Mouse (Mus musculus) urinary bladder, postnatal 36 days (tissue): ENCODE results near the gene Myo16.

Experiments used
- DNase-seq, 2 experiments: peaks; one replicate each; pipeline ENCODE4 v3.0.0; 2022; ENCODE audit warnings: low spot score in 2 of 2, mixed read lengths in 1 of 2

The Myo16 gene

DNA sequence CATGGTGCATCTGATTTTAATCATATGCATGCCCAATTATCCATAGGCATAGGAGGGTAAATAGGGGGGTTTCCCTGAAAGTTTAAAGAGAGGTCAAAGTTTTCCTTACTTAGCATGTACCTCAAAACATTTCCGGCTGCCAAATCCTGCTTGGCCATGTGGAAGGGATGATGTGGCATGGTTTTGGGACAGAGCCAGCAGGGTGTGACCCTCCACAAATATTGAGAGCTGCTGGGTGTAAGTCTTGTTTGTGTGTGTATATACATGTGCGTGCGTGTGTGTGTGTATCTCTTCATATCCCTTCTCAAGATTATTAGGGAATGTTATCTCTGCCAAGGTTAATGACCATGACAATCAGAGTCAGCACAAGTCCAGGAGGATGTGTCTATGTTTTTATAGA, 150.3 kb downstream of the Myo16 start:
- no peak for DNase-seq

- no peak for DNase-seq
Measured at GRCm38 (mm10) chr8:10304721-10305120, 151.0 kb downstream of the Myo16 start.

GRCm38 (mm10) chr8:10307345-10307744, 153.6 kb downstream of the Myo16 start:
- DNase-seq: no peak

DNA sequence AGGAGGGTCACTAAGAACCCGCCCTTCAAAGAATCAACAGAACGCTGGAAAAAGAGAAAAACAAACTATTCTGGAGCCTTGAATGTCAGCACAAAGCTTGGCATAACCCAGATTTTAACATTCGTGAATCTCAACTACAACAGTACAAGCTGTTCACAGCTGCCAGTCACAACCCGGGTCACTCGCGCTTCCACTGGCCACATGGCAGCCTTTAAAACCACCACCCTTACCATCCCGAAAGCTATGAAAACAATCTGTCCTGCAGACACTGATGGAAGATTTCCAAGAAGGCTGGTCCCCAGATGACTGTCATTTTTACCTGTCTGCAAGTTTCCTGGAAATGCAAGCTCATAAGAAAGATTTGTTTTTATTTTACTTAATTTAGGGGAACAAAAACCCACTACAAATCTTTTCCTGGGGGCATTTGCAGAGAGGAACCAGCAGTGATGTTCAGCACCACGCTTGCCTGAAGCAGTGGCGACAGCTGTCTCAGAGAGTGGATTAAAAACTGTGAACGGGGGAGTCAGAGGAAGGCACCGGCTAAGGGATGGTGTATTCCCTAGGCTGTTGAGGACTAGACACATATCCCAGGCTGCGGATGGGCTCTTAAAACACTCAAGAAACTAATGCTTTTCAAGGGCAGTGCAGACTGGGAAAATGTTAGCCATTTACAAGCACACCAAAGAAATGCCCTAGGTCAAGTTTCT, 154.2 kb downstream of the Myo16 start:
- no peak for DNase-seq

DNA sequence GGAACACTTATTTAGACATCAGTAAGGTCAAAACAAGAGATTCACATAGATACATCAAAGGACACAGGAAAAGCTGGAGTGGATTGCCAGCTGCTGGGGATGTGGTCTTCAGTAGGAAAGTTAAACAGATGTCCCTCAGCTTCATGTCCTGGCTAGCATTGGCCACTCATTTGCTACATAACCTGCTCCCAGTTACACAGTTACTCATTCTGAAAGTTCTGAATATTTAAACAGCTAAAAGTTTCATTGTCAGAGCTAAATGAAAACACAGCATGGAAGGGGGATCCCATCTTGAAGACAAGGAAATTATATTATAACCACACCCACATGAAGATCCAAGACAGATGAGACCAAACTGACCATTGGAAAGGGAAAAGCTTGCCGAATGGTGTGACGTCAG, 156.8 kb downstream of the Myo16 start:
- no peak for DNase-seq

DNA sequence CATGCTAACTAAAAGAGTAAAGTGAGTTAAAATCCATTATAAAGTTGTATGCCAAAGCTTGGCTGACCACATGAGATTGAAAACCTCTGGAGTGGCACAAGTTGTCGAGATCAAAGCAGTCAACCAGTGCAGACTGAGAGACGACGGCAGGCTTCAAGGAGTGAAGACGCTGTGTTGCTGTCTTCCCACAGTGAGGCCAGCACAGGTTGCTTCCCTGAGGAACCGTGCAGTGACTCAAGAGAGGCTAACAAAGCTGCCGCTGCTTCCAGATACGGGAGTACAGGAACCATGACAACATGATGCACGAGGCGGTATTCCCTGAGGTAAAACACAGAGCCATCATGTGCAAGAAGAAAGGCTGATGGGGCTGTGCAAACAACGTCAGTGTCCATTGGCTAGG, 158.6 kb downstream of the Myo16 start:
- no peak for DNase-seq

GRCm38 (mm10) chr8:10316201-10316600, 162.5 kb downstream of the Myo16 start:
- no peak for DNase-seq

DNA sequence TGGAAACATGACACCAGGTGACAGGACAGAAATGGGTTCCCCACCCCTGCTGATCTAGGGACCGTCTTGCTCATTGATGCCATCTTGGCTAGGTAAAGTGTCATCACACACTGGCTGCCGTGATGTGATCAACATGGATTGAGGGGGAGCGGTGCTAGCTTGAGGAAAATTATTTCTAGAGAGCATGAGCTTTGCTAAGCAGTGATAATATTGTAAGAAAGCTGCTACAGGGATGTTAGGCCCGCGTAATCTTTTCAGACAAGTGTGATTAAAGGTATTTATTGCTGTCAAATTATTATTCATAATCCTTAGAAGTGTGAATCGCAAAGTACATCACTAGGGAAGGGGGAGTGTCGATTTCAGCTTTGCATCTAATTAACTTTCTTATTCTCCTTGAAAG, 164.4 kb downstream of the Myo16 start:
- no peak for DNase-seq

- DNase-seq: no peak
Measured at GRCm38 (mm10) chr8:10350451-10350850, 196.7 kb downstream of the Myo16 start.

DNA sequence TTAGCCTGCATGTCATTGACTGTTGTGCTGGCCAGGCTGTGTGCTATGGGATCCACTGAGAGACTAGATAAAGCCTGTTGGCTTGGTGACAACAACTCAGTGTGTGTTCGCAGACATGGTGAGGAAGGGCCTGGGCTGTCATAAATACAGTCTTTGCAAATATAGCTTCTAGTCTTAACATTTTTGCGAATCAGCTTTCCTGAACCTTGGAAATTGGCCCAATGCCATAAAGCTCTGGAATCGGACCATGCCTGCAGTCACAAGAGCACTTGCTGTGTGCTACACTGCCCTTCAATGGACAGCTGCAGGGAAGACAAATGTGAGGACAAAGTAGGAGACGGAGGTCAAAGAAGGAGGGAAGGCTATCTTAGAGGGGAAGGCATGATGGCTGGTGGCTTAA, 205.0 kb downstream of the Myo16 start:
- DNase-seq: no peak

GRCm38 (mm10) chr8:10362949-10363348, 209.2 kb downstream of the Myo16 start:
- DNase-seq: no peak

- no peak for DNase-seq
Measured at GRCm38 (mm10) chr8:10363654-10364406, 210.1 kb downstream of the Myo16 start.

DNA sequence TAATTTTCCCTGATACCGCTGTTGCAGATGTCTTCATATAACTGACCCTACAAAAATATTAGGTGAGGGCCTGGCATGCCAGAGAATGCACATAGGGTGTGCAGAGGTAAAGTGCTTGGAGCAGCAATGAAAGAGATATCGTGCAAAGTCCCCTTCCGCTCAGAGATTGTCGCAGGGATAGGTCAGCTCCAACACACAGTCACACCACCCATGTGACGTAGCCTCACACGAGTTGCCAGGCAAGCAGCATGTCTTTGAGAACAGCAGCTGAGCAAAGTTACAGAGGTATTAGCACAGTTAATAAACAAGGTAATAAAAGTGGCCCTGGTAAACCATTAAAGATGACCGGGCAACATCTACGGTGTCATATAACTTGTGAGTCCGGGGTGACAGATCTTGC, 212.4 kb downstream of the Myo16 start:
- DNase-seq: no peak

DNA sequence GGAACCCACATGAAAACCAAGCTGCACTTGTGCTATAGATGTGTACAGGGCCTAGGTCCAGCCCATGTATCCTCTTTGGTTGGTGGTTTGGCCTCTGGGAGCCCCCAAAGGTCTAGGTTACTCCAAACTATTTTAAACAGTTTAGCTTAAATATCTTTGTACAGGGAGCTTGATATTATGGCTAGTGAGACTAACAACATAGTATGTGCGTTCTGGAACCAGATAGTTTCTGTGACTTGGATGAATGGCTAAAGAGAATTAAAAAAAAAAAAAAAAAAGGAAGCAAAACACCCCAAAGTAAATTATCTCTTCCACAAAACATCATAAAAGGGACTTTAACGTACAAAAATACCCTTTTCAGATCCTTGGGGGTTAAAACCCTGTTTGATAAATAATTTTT, 218.9 kb downstream of the Myo16 start:
- DNase-seq: no peak

- DNase-seq: no peak
Measured at GRCm38 (mm10) chr8:10387143-10387542, 233.4 kb downstream of the Myo16 start.

- DNase-seq: no peak
Measured at GRCm38 (mm10) chr8:10391096-10391683, 237.5 kb downstream of the Myo16 start.

GRCm38 (mm10) chr8:10391913-10392312, 238.2 kb downstream of the Myo16 start:
- DNase-seq: no peak

- no peak for DNase-seq
Measured at GRCm38 (mm10) chr8:10394506-10394905, 240.8 kb downstream of the Myo16 start.

DNA sequence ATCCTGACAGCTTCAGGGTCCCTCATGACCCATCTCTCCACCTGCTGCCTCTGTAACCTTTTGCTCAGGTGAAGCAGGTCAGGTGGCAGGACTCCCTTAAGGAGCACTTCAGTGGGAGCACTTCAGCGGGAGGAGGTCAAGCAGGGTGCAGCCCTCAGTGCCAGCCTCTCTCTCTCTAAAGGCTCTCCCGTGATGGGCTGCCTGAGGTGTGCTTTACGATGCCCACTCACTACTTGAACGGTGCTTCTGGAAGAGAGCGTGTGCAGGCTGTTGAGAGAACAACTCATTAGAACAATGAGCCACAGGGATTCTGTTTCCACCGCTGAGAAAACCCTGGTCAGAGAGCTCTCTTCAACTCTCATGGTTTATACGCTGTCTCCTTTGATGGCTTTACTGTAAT, 241.4 kb downstream of the Myo16 start:
- DNase-seq: no peak

DNA sequence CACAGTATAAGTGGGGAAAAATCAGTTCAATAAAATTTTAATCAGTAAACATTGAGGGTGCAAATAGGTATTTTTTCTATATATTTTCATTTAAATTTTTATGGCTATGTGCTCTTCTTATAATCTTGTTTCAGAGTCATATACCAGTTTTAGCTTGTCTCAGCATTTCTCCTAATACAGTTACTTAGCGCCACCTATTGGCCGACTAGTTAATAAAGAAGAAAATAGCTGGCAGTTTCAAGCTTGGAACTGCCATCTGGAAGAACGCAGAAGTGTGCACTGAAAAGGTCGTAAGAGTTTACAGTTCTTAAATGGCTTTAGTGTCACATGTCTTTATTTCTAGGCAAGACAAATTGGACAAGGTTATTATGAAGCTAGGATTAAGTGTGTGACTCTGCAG, 248.9 kb downstream of the Myo16 start:
- DNase-seq: no peak

DNA sequence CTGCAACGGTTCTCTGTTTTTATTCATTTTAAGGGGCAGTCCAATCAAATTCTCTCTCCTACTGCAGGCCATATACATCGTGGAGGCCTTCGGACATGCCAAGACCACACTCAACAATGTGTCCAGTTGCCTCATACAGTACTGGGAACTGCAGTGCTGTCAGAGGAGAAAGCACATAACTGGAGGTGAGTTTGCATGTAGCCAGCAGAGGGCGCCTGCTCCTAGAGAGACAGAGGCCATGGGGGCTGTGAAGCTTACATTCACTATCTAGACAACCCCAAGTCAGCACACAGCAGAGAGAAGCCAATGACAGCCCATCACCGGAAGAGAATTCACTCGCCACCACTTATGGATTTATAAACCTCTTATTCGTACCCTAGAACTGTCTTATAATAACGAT, 251.8 kb downstream of the Myo16 start:
- DNase-seq: no peak

- no peak for DNase-seq
Measured at GRCm38 (mm10) chr8:10409043-10409442, 255.3 kb downstream of the Myo16 start.

DNA sequence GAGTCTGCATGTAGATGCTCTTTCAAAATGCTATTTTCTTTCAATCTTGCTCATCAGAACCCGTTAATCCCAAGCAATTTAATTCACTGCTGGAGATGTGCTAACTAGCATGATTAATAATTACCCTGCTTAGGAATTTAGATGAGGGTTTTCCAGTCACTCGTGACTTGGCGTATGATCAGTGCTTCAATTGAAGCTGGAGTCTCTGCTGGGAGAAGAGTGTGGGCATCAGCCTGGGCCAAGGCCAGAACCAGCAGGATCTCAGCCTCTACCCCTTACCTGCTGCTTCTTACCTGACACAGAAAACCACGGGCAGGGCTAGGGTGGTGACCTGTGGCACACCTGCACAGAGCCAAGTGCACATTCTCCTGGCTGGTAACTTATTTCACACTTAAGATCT, 257.8 kb downstream of the Myo16 start:
- no peak for DNase-seq
